Mouse (Mus musculus): Measurements from ENCODE around the gene Fbxw8.

GRCm38 (mm10) chr5:118025880-118026279 is 129.4 kb downstream of the Fbxw8 start:
- TF ChIP-seq CTCF (IDR thresholded peaks at IDR 0.05; ENCODE audit: extremely low read depth, insufficient read length, insufficient replicate concordance, low read depth, low read length) (no peak), POLR2A (IDR thresholded peaks at IDR 0.05; ENCODE audit: low read depth, low read length) (no peak)
